Mouse (Mus musculus) megakaryocyte, embryonic 14.5 days (primary cell): Measurements from ENCODE around the gene Aicda. TPM values are rescaled to one million over a fixed set of nuclear protein-coding genes. Genes with fewer than 3 reads are reported as not detected.

Source experiments
- H3K27me3 ChIP-seq: replicated peaks from 2 replicates; pipeline ENCODE3; 2012; ENCODE audit warnings: inconsistent platforms
- H3K36me3 ChIP-seq: replicated peaks from 2 replicates; pipeline ENCODE3; 2012; ENCODE audit warnings: low read length, inconsistent platforms, mixed read lengths
- H3K4me1 ChIP-seq: 2 replicates; pipeline ENCODE4 v1.6.1; 2012; ENCODE audit warnings: inconsistent platforms
- H3K4me3 ChIP-seq: replicated peaks from 2 replicates; pipeline ENCODE3; 2012; ENCODE audit warnings: moderate library complexity, mild to moderate bottlenecking, inconsistent platforms
- H3K9me3 ChIP-seq: 2 replicates; pipeline ENCODE4 v1.6.1; 2012; ENCODE audit warnings: inconsistent platforms
- FLI1 ChIP-seq: IDR thresholded peaks from 2 replicates; pipeline ENCODE4 v1.6.1; 2012; ENCODE audit warnings: low read length, inconsistent platforms, mixed read lengths
- GATA1 ChIP-seq: IDR thresholded peaks from 3 replicates; pipeline ENCODE4 v1.6.1; 2012; ENCODE audit warnings: mixed read lengths, low read length, inconsistent platforms, borderline replicate concordance
- polyA plus RNA-seq: library from polyadenylated mRNA; stranded (reverse); fragments of >175 nt; gene quantifications from 2 replicates; pipeline ENCODE4 v1.2.3, GENCODE M21; 2012; ENCODE audit warnings: low replicate concordance; ENCODE audit not compliant: insufficient read depth

Aicda gene
- polyA plus RNA-seq, 1 experiment: 0.07 TPM

GRCm38 (mm10) chr6:122607700-122608099 lies 54.1 kb downstream of the Aicda start:
- TF ChIP-seq FLI1 (no peak), GATA1 (no peak)
- Histone ChIP-seq H3K4me3 (no peak overlapping the region), H3K36me3 (no peaks in the 10 kb centered on the region), H3K27me3 (no peaks in the 10 kb centered on the region), H3K4me1 (peaks cover 13% of the 10 kb centered on the region), H3K9me3 (no peaks in the 10 kb centered on the region)

- Histone ChIP-seq H3K36me3 (no peaks in the 10 kb centered on the region), H3K4me3 (no peak overlapping the region), H3K4me1 (peaks cover 10% of the 10 kb centered on the region), H3K27me3 (no peaks in the 10 kb centered on the region), H3K9me3 (no peaks in the 10 kb centered on the region)
- TF ChIP-seq GATA1 (no peak), FLI1 (no peak)
These were observed 55.1 kb downstream of the Aicda start for GRCm38 (mm10) chr6:122608434-122609376.

- Histone ChIP-seq H3K9me3 (no peaks in the 10 kb centered on the region), H3K4me1 (peaks cover 10% of the 10 kb centered on the region), H3K4me3 (no peak overlapping the region), H3K36me3 (no peaks in the 10 kb centered on the region), H3K27me3 (no peaks in the 10 kb centered on the region)
- TF ChIP-seq GATA1 (no peak), FLI1 (no peak)
These were observed 55.8 kb downstream of the Aicda start for GRCm38 (mm10) chr6:122609377-122609728.

GRCm38 (mm10) chr6:122609771-122610170 lies 56.2 kb downstream of the Aicda start, which contains the start of gene Gdf3:
Gdf3 (minus strand) TSS chr6:122610087.
- peak within 1 kb of the TSS; percentile 42 for H3K4me3 ChIP-seq
- peaks cover 7% of the 10 kb centered on the region for H3K4me1 ChIP-seq
- TF ChIP-seq FLI1: no peak
- TF ChIP-seq GATA1: no peak

GRCm38 (mm10) chr6:122612426-122612825 lies 58.8 kb downstream of the Aicda start:
- TF ChIP-seq FLI1: no peak
- no peak for TF ChIP-seq GATA1
- Histone ChIP-seq H3K27me3 (no peaks in the 10 kb centered on the region), H3K4me3 (no peak overlapping the region), H3K4me1 (peaks cover 7% of the 10 kb centered on the region), H3K36me3 (no peaks in the 10 kb centered on the region), H3K9me3 (no peaks in the 10 kb centered on the region; the same call in 1 of the 2 replicates)

More at GRCm38 (mm10) chr6:122609771-122610170, 56.2 kb downstream of the Aicda start, which contains the start of gene Gdf3:
- no peaks in the 10 kb centered on the region for H3K9me3 ChIP-seq
- no peaks in the 10 kb centered on the region for H3K36me3 ChIP-seq
- H3K27me3 ChIP-seq: no peaks in the 10 kb centered on the region

Other genes starting within 250 kb of the Aicda start
- 3.6 and 13.0 TPM in 2 replicates for gene M6pr, start 245.1 kb upstream of the Aicda start, polyA plus RNA-seq
- gene Phc1, start 213.2 kb upstream of the Aicda start, polyA plus RNA-seq: 2.8 and 35.8 TPM in 2 replicates
- gene Rimklb, start 55.0 kb upstream of the Aicda start, polyA plus RNA-seq: not detected in 2 replicates
- not detected in 2 replicates for gene Mfap5, start 48.0 kb upstream of the Aicda start, polyA plus RNA-seq
- gene Apobec1, start 48.6 kb downstream of the Aicda start, polyA plus RNA-seq: 7.5 TPM in 1 of 2 replicates, not detected in the other
- gene Gdf3, start 56.3 kb downstream of the Aicda start, polyA plus RNA-seq: 0.07 TPM in 1 of 2 replicates, not detected in the other
- gene Dppa3, start 72.6 kb downstream of the Aicda start, polyA plus RNA-seq: not detected in 2 replicates
- gene Nanog, start 153.7 kb downstream of the Aicda start, polyA plus RNA-seq: not detected in 2 replicates
- gene Slc2a3, start 247.8 kb downstream of the Aicda start, polyA plus RNA-seq: 188 and 291 TPM in 2 replicates